Mouse (Mus musculus): ENCODE measurements around the gene Aamp. TPM values are rescaled to one million over a fixed set of nuclear protein-coding genes. Genes with fewer than 3 reads are reported as not detected.
A peak's percentile ranks its signal among the peaks of the same experiment; 100 is the strongest.

Aamp gene
- total and polyA plus RNA-seq, 3 experiments, result 108 to 172 (median 163) TPM

GRCm38 (mm10) chr1:74271659-74272058 lies 12.9 kb downstream of the Aamp start:
- dilution Hi-C loops (cut with MboI; ENCODE audit: extremely low pct_ligation_motif_present, extremely low pct_unique_long_range_greater_than_20kb, low sequenced_read_pairs), result no loop called here
- TF ChIP-seq PAX5 (IDR thresholded peaks at IDR 0.05; ENCODE audit: low read length) (no peak), UBTF (IDR thresholded peaks at IDR 0.05; ENCODE audit: low read depth, low read length) (no peak), MAX (IDR thresholded peaks at IDR 0.05; ENCODE audit: low read length) (no peak), CTCF (conservative IDR thresholded peaks at IDR 0.05 in 1 of 2, IDR thresholded peaks at IDR 0.05 in 1 of 2; ENCODE audit: low read depth in 2 of 2, low read length in 2 of 2) (no peak), MXI1 (IDR thresholded peaks at IDR 0.05; ENCODE audit: low read depth, low read length) (no peak), JUN (IDR thresholded peaks at IDR 0.05; ENCODE audit: insufficient read depth, low read depth, low read length) (no peak), ZNF384 (IDR thresholded peaks at IDR 0.05; ENCODE audit: low read depth, low read length) (no peak), USF1 (IDR thresholded peaks at IDR 0.05; ENCODE audit: low read depth, low read length) (no peak), IRF4 (IDR thresholded peaks at IDR 0.05; ENCODE audit: low read depth, low read length) (no peak), RCOR1 (conservative IDR thresholded peaks at IDR 0.05; ENCODE audit: low read depth, low read length) (no peak), CHD2 (IDR thresholded peaks at IDR 0.05; ENCODE audit: low read length) (no peak), SIN3A (IDR thresholded peaks at IDR 0.05; ENCODE audit: low read length) (no peak)
- peaks cover 0 to 6% of the 10 kb centered on the region in 2 experiments; a peak in 1 of 4 replicates for H3K4me1 ChIP-seq (ENCODE audit: control insufficient read depth in 1 of 2, insufficient read depth in 2 of 2)
- H3K36me3 ChIP-seq (replicated peaks in 1 of 2; ENCODE audit: control insufficient read depth in 1 of 2, insufficient read depth in 1 of 2, low read length in 1 of 2), result peaks cover 10 to 39% of the 10 kb centered on the region in 2 experiments
- H3K27ac ChIP-seq (ENCODE audit: insufficient read depth, low read depth), result no peak overlapping the region
- H3K9me3 ChIP-seq (replicated peaks; ENCODE audit: low read length), result no peaks in the 10 kb centered on the region
- no peak overlapping the region for H3K9ac ChIP-seq (ENCODE audit: insufficient read depth, low read depth)
- DNase-seq (ENCODE audit: extremely low read depth), result no peak
- in situ Hi-C loops (cut with MboI; ENCODE audit: low pct_ligation_motif_present, low pct_unique_long_range_greater_than_20kb, low sequenced_read_pairs), result no loop called here
- no peaks in the 10 kb centered on the region for H3K79me2 ChIP-seq (replicated peaks; ENCODE audit: control insufficient read depth, extremely low read depth, insufficient read depth, poor library complexity, severe bottlenecking)
- H3K4me3 ChIP-seq (replicated peaks in 1 of 3; ENCODE audit: low read depth in 2 of 3, low read length in 2 of 3, poor library complexity in 1 of 3), result no peak overlapping the region
- H3K4me2 ChIP-seq (ENCODE audit: insufficient read depth, low read depth, poor library complexity, severe bottlenecking), result no peak overlapping the region
- H3K27me3 ChIP-seq (replicated peaks), result no peaks in the 10 kb centered on the region

GRCm38 (mm10) chr1:74268750-74269149 lies 15.8 kb downstream of the Aamp start:
- dilution Hi-C loops (cut with MboI; ENCODE audit: extremely low pct_ligation_motif_present, extremely low pct_unique_long_range_greater_than_20kb, low sequenced_read_pairs), result no loop called here
- H3K4me3 ChIP-seq (replicated peaks in 1 of 3; ENCODE audit: low read depth in 2 of 3, low read length in 2 of 3, poor library complexity in 1 of 3), result no peak overlapping the region
- H3K79me2 ChIP-seq (replicated peaks; ENCODE audit: control insufficient read depth, extremely low read depth, insufficient read depth, poor library complexity, severe bottlenecking), result no peaks in the 10 kb centered on the region
- H3K9me3 ChIP-seq (replicated peaks; ENCODE audit: low read length), result no peaks in the 10 kb centered on the region
- no peak overlapping the region for H3K4me2 ChIP-seq (ENCODE audit: insufficient read depth, low read depth, poor library complexity, severe bottlenecking)
- no peak overlapping the region for H3K9ac ChIP-seq (ENCODE audit: insufficient read depth, low read depth)
- TF ChIP-seq SMC3 (IDR thresholded peaks at IDR 0.05; ENCODE audit: low read depth, low read length) (peak; percentile 31), CTCF (conservative IDR thresholded peaks at IDR 0.05 in 1 of 2, IDR thresholded peaks at IDR 0.05 in 1 of 2; ENCODE audit: low read depth in 2 of 2, low read length in 2 of 2) (peak in 1 of 2 experiments; percentile 76; a peak in 2 of 4 replicates), UBTF (IDR thresholded peaks at IDR 0.05; ENCODE audit: low read depth, low read length) (no peak), RAD21 (IDR thresholded peaks at IDR 0.05; ENCODE audit: low read depth, low read length) (peak; percentile 55)
- peaks cover 38 to 68% of the 10 kb centered on the region in 2 experiments for H3K36me3 ChIP-seq (replicated peaks in 1 of 2; ENCODE audit: control insufficient read depth in 1 of 2, insufficient read depth in 1 of 2, low read length in 1 of 2)
- H3K27ac ChIP-seq (ENCODE audit: insufficient read depth, low read depth), result no peak overlapping the region
- no peaks in the 10 kb centered on the region for H3K27me3 ChIP-seq (replicated peaks)
- peaks cover 0 to 6% of the 10 kb centered on the region in 2 experiments; a peak in 1 of 4 replicates for H3K4me1 ChIP-seq (ENCODE audit: control insufficient read depth in 1 of 2, insufficient read depth in 2 of 2)
- no peak for DNase-seq (ENCODE audit: extremely low read depth)
- in situ Hi-C loops (cut with MboI; ENCODE audit: low pct_ligation_motif_present, low pct_unique_long_range_greater_than_20kb, low sequenced_read_pairs), result no loop called here

GRCm38 (mm10) chr1:74262510-74262909 lies 22.0 kb downstream of the Aamp start:
- Histone ChIP-seq H3K9ac (ENCODE audit: insufficient read depth, low read depth) (no peak overlapping the region), H3K36me3 (replicated peaks in 1 of 2; ENCODE audit: control insufficient read depth in 1 of 2, insufficient read depth in 1 of 2, low read length in 1 of 2) (peaks cover 70 to 90% of the 10 kb centered on the region in 2 experiments), H3K27me3 (replicated peaks) (no peaks in the 10 kb centered on the region), H3K27ac (ENCODE audit: insufficient read depth, low read depth) (no peak overlapping the region; the same call in 1 of the 2 replicates), H3K9me3 (replicated peaks; ENCODE audit: low read length) (no peaks in the 10 kb centered on the region), H3K4me2 (ENCODE audit: insufficient read depth, low read depth, poor library complexity, severe bottlenecking) (no peak overlapping the region), H3K4me1 (ENCODE audit: control insufficient read depth in 1 of 2, insufficient read depth in 2 of 2) (peaks cover 8 to 23% of the 10 kb centered on the region in 2 experiments), H3K79me2 (replicated peaks; ENCODE audit: control insufficient read depth, extremely low read depth, insufficient read depth, poor library complexity, severe bottlenecking) (peaks cover 22% of the 10 kb centered on the region), H3K4me3 (replicated peaks in 1 of 3; ENCODE audit: low read depth in 2 of 3, low read length in 2 of 3, poor library complexity in 1 of 3) (no peak overlapping the region)
- no peak for DNase-seq (ENCODE audit: extremely low read depth)
- TF ChIP-seq USF2 (conservative IDR thresholded peaks at IDR 0.05; ENCODE audit: low read depth, low read length), result no peak
- no peak for TF ChIP-seq MAX (IDR thresholded peaks at IDR 0.05; ENCODE audit: low read length)
- TF ChIP-seq SIN3A (IDR thresholded peaks at IDR 0.05; ENCODE audit: low read length), result no peak
- TF ChIP-seq RAD21 (IDR thresholded peaks at IDR 0.05; ENCODE audit: low read depth, low read length), result no peak
- no peak for TF ChIP-seq MEF2A (IDR thresholded peaks at IDR 0.05; ENCODE audit: borderline replicate concordance, low read depth, low read length)
- no peak for TF ChIP-seq POLR2A (IDR thresholded peaks at IDR 0.05; ENCODE audit: low read depth, low read length)
- in situ Hi-C loops (cut with MboI; ENCODE audit: low pct_ligation_motif_present, low pct_unique_long_range_greater_than_20kb, low sequenced_read_pairs), result no loop called here
- dilution Hi-C loops (cut with MboI; ENCODE audit: extremely low pct_ligation_motif_present, extremely low pct_unique_long_range_greater_than_20kb, low sequenced_read_pairs), result no loop called here

Measured in CH12.LX (cell line).